Mouse (Mus musculus) C2C12 (cell line): ENCODE measurements around the gene Ptprm.

Source experiments
- CEBPB ChIP-seq: IDR thresholded peaks from one replicate; pipeline ENCODE4 v1.6.1; 2011; ENCODE audit warnings: low read depth, mild to moderate bottlenecking, control low read depth, moderate library complexity
- CTCF ChIP-seq: IDR thresholded peaks from one replicate; pipeline ENCODE4 v1.5.1; 2011; ENCODE audit not compliant: control insufficient read depth, insufficient read depth, insufficient read length
- MAX ChIP-seq: IDR thresholded peaks from one replicate; pipeline ENCODE4 v1.6.1; 2011; ENCODE audit warnings: mild to moderate bottlenecking, control low read depth
- MYOD1 ChIP-seq: IDR thresholded peaks from one replicate; pipeline ENCODE4 v1.6.1; 2011; ENCODE audit warnings: low read depth; ENCODE audit not compliant: control insufficient read depth, insufficient read length
- MYOG ChIP-seq: IDR thresholded peaks from one replicate; pipeline ENCODE4 v1.6.1; 2011; ENCODE audit not compliant: control insufficient read depth, insufficient read length; ENCODE audit errors: extremely low read depth
- USF1 ChIP-seq: IDR thresholded peaks from one replicate; pipeline ENCODE4 v1.6.1; 2011; ENCODE audit warnings: low read depth, mild to moderate bottlenecking, control low read depth, moderate library complexity

GRCm38 (mm10) chr17:66738779-66739345 lies 615.4 kb downstream of the Ptprm start:
- no peak for TF ChIP-seq MYOG
- no peak for TF ChIP-seq CTCF
- TF ChIP-seq MYOD1 = no peak
- TF ChIP-seq USF1 = no peak
- TF ChIP-seq MAX = no peak
- no peak for TF ChIP-seq CEBPB
